Mouse (Mus musculus) lung, adult 2 months (tissue): ENCODE results near the gene Hlx. TPM values are rescaled to one million over a fixed set of nuclear protein-coding genes. Genes with fewer than 3 reads are reported as not detected.
A peak's percentile ranks its signal among the peaks of the same experiment; 100 is the strongest.

Experiments
- DNase-seq: peaks from one replicate; pipeline ENCODE4 v3.0.0; 2022
- H3K4me1 ChIP-seq: fragments of 200-500 bp; 2 replicates; pipeline ENCODE4 v1.6.1; 2011; ENCODE audit warnings: low read length; ENCODE audit not compliant: control insufficient read depth, insufficient read depth
- H3K4me3 ChIP-seq: fragments of 200-500 bp; replicated peaks from 2 replicates; pipeline ENCODE3; 2011; ENCODE audit warnings: low read depth, mild to moderate bottlenecking, control low read depth, low read length; ENCODE audit errors: extremely low read depth
- CTCF ChIP-seq: fragments of 200-500 bp; IDR thresholded peaks from 2 replicates; pipeline ENCODE4 v1.5.1; 2011; ENCODE audit warnings: mild to moderate bottlenecking, low read length, control low read depth; ENCODE audit not compliant: insufficient read depth
- POLR2A ChIP-seq: fragments of 200-500 bp; IDR thresholded peaks from 2 replicates; pipeline ENCODE4 v1.6.1; 2011; ENCODE audit warnings: low read depth, mild to moderate bottlenecking, control low read depth, low read length, borderline replicate concordance; ENCODE audit errors: extremely low read depth
- WGBS: fragments of 180-500 bp; shearing (Covaris S2); methylation state at CpG from one replicate; pipeline ENCODE4 v1.1.7; 2018; 5-methylcytosine and 5-hydroxymethylcytosine counted together
- polyA plus RNA-seq: library from polyadenylated mRNA; depleted of rRNA; stranded (reverse); fragments of >200 nt; gene quantifications from 2 replicates; pipeline ENCODE4 v1.2.3, GENCODE M21; 2012; rRNA removed

The Hlx gene
- polyA plus RNA-seq: 72.0 and 77.7 TPM in 2 replicates

DNA sequence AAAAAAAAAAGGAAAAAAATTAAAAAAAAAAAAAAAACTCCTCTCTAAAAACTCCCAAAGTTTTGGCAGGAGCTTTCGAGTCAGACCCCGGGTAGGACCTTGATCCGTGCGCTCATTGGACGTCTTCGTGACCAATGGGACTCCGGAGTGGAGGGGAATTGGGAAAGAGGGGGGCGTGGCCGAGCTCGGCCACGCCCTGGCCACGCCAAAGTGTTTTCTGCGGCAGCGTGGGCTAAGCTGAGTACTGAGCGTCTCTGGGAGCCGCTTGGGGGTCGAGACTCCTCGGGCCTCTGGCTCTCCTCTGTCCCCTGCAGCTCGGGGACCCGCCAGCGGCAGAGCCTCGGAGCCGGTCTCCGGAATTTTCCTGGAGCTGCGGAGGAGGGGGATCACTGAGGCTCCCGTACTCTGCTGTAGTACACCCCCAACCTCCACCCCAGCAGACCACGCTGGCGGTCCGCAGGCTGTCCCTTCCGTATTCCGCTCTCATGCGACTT is at the start of gene Hlx:
Hlx (minus strand) TSS at position 64 of the 494 bp plus-strand sequence.
- DNase-seq: peak; percentile 54
- peaks cover 13% of the 10 kb centered on the region for H3K4me1 ChIP-seq
- H3K4me3 ChIP-seq: peak within 1 kb of the TSS; percentile 90
- TF ChIP-seq POLR2A (peak; percentile 72; the same call in 1 of the 2 replicates), CTCF (no peak)
- under 1% methylated on average over 32 of the region's 32 CpGs for WGBS

DNA sequence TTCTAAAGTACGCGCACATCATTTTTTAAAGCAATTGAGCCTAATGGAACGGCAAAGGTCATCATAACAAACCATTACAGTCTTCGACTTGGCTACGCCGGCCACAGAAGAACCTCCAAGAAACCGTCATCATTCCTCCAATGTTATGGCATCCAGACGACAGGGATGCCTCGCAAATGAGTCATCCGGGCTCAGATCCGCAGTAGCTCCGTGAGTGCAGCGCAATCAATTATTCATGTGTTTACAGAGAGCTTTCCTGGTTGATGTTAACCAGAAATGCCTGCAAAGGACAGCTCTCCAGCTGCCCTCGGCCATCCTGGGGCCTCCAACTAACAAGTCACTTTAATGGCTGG is 49.7 kb upstream of the Hlx start:
- Histone ChIP-seq H3K4me1 (no peaks in the 10 kb centered on the region; the same call in 1 of the 2 replicates), H3K4me3 (no peak overlapping the region)
- TF ChIP-seq CTCF: no peak
- TF ChIP-seq POLR2A: no peak
- DNase-seq: no peak
- 34% methylated on average over 14 of the region's 14 CpGs for WGBS

DNA sequence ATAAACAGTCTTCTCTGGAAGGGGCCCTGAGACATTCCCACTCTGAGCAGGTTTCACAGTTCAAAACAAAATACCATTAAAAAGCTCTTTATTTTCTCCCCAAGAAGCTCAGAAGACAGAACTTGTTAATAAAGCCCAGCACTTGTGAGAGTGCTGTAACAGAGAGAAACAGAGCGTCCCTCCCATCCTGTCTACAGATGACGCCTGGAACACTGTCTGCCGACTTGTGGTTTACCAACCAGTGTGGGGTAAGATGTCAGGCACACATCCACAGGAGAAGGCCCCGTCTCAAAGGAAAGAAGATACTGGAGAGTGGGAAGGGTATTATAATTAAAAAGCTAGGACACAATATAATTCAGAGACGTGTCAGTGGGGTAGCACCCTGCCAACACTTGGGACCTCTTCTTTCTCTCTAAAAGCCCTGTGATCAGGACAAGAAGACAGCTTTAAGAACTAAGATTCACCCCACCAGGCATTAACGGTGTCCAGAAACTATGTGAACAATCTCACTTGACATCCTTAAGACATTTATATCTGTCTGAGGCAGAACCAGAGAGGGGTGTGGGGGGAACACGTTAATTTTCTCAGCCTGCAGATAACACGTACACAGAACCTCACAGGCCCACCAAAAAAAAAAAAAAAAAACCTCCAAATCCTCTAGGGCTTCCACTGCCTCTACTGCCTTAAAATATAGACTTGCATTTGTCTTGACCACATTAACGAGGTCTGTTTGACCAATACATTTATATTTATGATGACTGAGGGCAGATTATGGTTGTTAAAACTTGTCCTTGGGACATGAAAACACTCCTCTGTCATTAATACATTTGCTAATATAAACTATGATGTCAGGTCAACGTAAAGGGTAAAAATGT is 49.1 kb upstream of the Hlx start:
- DNase-seq: no peak
- TF ChIP-seq POLR2A (no peak), CTCF (no peak)
- Histone ChIP-seq H3K4me1 (no peaks in the 10 kb centered on the region; the same call in 1 of the 2 replicates), H3K4me3 (no peak overlapping the region)
- 54% methylated on average over 10 of the region's 10 CpGs for WGBS

DNA sequence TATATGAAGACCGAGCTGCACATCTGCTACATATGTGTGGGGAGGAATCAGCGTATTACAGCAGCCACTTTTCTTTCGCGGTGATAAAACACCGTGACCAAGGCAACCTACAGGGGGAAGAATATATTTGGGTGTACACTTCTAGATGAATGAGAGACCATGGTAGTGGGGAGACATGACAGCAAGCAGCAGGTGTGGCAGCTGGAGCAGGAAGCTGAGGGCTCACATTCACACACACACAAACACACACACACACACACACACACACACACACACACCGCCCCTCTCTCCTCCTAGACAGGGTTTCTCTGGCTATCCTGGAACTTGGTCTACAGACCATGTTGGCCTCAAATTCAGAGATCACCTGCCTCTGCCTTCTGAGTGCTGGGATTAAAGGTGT is 45.7 kb upstream of the Hlx start:
- no peak for TF ChIP-seq CTCF
- no peak for TF ChIP-seq POLR2A
- DNase-seq: no peak
- Histone ChIP-seq H3K4me3 (no peak overlapping the region), H3K4me1 (no peaks in the 10 kb centered on the region; the same call in 1 of the 2 replicates)
- WGBS: 91% methylated on average over 6 of the region's 6 CpGs

DNA sequence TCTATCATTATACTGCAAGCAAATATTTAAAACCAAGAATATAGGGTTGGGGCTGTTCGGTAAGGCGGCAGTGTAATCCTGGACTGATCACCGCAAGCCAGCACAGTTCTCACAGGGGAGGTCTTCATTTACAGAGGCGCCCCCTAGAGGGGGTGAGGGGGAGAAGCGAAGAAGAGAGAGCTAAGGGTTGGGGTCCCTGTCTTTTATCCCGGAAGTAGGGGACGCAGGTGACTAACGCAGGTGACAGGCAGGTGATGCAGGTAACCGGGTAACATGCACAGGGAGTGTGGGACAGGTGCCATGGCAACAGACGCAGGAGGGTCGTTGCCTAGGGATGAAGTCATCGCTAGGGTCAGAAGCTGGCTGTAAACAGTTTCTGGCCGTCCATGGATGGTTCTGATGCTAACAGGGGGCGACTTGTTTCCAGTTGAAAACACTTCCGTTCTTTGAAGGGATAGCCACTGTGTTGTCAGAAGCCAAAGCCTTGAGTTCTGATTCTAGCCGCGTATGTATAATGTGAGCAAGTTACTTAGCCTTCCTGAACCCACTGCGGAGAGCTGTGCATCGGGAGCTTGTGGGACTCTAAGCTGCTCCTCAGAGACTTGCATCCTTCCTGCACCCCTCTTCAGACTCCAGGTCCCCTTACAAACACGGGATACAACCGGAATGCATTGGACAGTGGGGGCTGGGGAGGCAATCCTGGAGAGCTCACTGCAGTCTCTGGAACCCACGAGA is 44.8 kb upstream of the Hlx start:
- H3K4me3 ChIP-seq: no peak overlapping the region
- WGBS: 36% methylated on average over 22 of the region's 22 CpGs
- H3K4me1 ChIP-seq: no peaks in the 10 kb centered on the region
- TF ChIP-seq POLR2A (no peak), CTCF (no peak)
- DNase-seq: no peak

DNA sequence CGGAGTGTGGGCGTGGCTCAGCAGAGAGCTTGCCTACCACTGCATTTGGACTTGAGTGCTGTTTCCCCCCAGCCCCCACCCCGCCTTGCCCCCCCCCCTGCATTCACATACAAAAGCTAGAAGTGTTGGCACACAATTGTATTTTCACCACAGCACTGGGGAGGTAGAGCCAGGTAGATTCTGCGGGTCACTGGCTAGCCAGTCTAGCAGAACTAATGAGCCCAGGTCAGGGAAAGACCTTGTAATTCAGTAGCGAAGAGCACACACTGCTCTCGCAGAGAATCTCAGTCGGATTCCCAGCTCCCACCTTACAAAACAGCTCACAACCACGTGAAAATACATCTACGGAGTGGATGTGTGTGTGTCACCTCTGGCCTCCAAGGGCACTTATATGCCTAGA is 42.9 kb upstream of the Hlx start:
- TF ChIP-seq CTCF (no peak), POLR2A (no peak)
- no peaks in the 10 kb centered on the region for H3K4me1 ChIP-seq
- H3K4me3 ChIP-seq: no peak overlapping the region
- 75% methylated on average over 9 of the region's 9 CpGs for WGBS
- no peak for DNase-seq

DNA sequence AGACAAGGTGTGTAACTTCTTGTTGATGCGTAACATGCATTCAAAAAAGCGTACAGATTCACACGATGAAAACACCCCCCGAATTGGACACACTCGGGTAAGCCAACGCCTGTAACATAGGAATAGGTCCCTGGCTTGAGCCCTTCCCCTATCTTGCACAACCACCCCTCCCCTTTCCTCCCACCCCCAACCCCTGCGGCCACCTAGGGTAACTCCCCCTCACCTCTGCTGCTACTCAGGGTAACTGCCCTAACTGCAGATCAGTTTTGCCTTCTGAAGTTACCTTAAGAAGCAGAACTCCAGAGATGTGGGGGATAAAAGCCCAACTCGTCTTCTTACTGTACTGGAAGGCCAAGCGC is 39.5 kb upstream of the Hlx start:
- DNase-seq: no peak
- TF ChIP-seq POLR2A (no peak), CTCF (no peak)
- WGBS: 20% methylated on average over 9 of the region's 9 CpGs
- Histone ChIP-seq H3K4me3 (no peak overlapping the region), H3K4me1 (no peaks in the 10 kb centered on the region)

DNA sequence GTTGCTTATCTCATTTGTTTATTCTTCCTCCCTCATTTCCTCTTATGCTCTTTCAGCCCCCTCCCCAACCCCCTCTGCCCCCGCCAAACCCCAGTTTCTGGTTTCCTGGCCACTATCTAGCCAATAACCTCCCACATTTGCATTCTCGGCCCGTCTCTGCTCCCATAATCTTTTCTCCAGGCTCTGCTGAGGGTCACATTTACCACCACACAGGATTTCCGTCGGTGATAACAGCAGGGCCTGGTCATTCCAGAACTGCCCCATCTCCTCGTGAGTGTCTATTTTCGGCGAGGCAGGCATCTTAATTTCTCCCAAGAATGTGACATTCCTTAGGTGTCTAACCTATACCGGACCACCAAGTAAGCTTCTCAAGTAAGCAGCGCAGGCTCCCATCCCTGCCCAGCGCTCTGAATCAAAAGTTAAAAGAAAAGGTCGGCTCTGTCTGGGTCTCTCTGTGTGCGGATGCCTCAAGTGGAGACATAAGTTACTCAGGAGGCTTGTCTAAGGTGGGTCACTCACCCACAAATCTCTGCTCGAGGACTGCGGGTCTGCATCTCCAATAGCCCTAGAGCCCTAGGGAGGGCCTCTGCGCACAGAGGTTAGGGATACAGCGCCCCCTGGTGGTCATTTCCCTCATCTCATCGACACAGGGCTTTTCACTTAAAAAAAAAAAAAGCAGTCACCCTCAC is 38.9 kb upstream of the Hlx start:
- Histone ChIP-seq H3K4me3 (no peak overlapping the region), H3K4me1 (no peaks in the 10 kb centered on the region)
- WGBS: 12% methylated on average over 18 of the region's 18 CpGs
- peak; percentile 75 for TF ChIP-seq CTCF
- no peak for TF ChIP-seq POLR2A
- DNase-seq: peak; percentile 72

DNA sequence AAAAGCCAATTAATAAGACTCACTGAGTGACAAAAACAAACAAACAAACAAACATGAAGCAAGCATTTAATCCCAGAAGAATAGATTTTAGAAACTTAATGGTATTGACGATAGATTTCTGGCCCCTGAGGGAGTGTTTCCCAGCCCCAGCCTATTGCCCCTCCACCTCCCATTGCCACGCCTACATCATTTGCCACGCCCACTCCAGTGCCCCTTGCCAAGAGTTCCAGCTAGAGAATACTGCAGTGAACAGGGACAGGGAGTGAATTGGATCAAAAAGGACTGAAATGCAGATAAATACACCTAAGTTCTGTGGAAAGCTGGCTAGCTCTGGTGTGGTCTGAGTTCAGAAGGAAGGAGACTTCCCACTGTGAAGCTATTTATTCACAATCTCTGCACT is 31.4 kb upstream of the Hlx start:
- no peaks in the 10 kb centered on the region for H3K4me1 ChIP-seq
- no peak for DNase-seq
- TF ChIP-seq POLR2A (no peak), CTCF (no peak)
- WGBS: 55% methylated on average over 3 of the region's 3 CpGs
- no peak overlapping the region for H3K4me3 ChIP-seq

DNA sequence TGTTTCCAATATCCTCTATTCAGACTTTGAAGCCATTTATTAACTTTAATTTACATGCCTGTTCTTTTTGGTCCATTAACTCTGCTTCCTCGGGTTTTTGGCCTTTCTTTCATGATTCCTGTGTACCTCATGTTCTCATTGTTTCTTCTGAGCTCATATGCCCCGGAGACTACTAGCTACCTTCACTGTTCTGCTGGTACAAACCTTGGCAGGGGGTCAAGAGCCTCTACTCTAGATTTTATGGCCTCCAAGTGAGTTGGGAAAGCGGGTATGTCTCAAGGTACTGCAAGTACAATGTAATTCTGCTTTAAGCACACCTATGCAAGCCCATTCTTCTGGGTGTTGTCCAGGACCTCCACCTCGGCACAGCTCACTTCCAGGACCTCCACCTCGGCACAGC is 30.5 kb upstream of the Hlx start:
- WGBS: 76% methylated on average over 5 of the region's 5 CpGs
- no peak for TF ChIP-seq POLR2A
- TF ChIP-seq CTCF: no peak
- Histone ChIP-seq H3K4me1 (no peaks in the 10 kb centered on the region), H3K4me3 (no peak overlapping the region)
- no peak for DNase-seq
